Mouse (Mus musculus) megakaryocyte, embryonic 14.5 days (primary cell): ENCODE data around the gene Daw1.

Experiments
- FLI1 ChIP-seq: IDR thresholded peaks from 2 replicates; pipeline ENCODE4 v1.6.1; 2012; ENCODE audit warnings: low read length, inconsistent platforms, mixed read lengths
- GATA1 ChIP-seq: IDR thresholded peaks from 3 replicates; pipeline ENCODE4 v1.6.1; 2012; ENCODE audit warnings: mixed read lengths, low read length, inconsistent platforms, borderline replicate concordance

DNA sequence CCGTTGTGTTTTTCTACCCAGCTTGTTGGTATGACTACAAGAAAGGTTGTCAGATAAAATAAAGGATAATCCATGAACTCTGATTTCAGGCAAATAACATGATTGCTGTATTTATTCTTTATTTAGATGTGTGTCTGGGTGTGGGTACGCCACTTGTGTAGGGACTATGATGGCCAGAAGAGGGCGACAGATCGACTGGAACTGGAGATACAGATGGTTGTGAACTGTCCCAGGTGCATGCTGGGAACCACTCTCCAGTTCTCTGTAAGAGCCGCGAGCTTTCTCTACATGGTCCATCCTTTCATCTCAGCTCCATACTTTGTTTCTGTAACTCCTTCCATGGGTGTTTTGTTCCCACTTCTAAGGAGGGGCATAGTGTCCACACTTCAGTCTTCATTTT lies 20.8 kb upstream of the Daw1 start:
- no peak for TF ChIP-seq GATA1
- TF ChIP-seq FLI1 = no peak
